Mouse (Mus musculus) erythroblast, adult 5-6 weeks (primary cell): Measurements from ENCODE around the gene Pkn1. TPM values are rescaled to one million over a fixed set of nuclear protein-coding genes. Genes with fewer than 3 reads are reported as not detected.

Source experiments
- ATAC-seq: replicated peaks from 2 replicates; pipeline ENCODE4 v1.8.0; 2016; ENCODE audit warnings: moderate number of reproducible peaks, mild to moderate bottlenecking, moderate TSS enrichment, inconsistent platforms; ENCODE audit not compliant: poor library complexity, low FRiP score, severe bottlenecking
- total RNA-seq, 2 experiments: library from RNA; stranded (forward) in 1 of 2; stranded (reverse) in 1 of 2; fragments of 150-400 nt in 1 of 2; fragments of 200-764, 138-1000 nt in 1 of 2; gene quantifications; 2 replicates each; pipeline versions ENCODE4 v1.2.3 to v1.2.4; 2015 to 2017; ENCODE audit warnings: low replicate concordance in 2 of 2

Gene Pkn1
- total RNA-seq, 2 experiments from 2014 or later: 5.2 to 30.6 TPM

GRCm38 (mm10) chr8:83621691-83622388 lies 77.1 kb downstream of the Pkn1 start:
- ATAC-seq: no peak

GRCm38 (mm10) chr8:83619568-83620285 lies 79.3 kb downstream of the Pkn1 start:
- no peak for ATAC-seq

- ATAC-seq: no peak
These were observed 80.4 kb downstream of the Pkn1 start for GRCm38 (mm10) chr8:83618566-83618965.

- ATAC-seq: no peak
These were observed 81.9 kb downstream of the Pkn1 start for GRCm38 (mm10) chr8:83617111-83617510.

GRCm38 (mm10) chr8:83616625-83617024 lies 82.4 kb downstream of the Pkn1 start:
- ATAC-seq: no peak

Other genes starting within 250 kb of the Pkn1 start
- 40.9 and 47.0 TPM in 2 replicates for gene Scoc, start 240.8 kb downstream of the Pkn1 start, total RNA-seq (2015; ENCODE audit: low replicate concordance)
- gene Scoc, start 240.8 kb downstream of the Pkn1 start, total RNA-seq (2017; ENCODE audit: low replicate concordance): 52.7 and 55.6 TPM in 2 replicates
- gene Olfr370, start 163.4 kb downstream of the Pkn1 start, total RNA-seq (2015; ENCODE audit: low replicate concordance): not detected in 2 replicates
- gene Olfr370, start 163.4 kb downstream of the Pkn1 start, total RNA-seq (2017; ENCODE audit: low replicate concordance): not detected in 2 replicates
- gene Ndufb7, start 132.5 kb downstream of the Pkn1 start, total RNA-seq (2015; ENCODE audit: low replicate concordance): 49.8 and 57.9 TPM in 2 replicates
- gene Ndufb7, start 132.5 kb downstream of the Pkn1 start, total RNA-seq (2017; ENCODE audit: low replicate concordance): 59.0 and 89.2 TPM in 2 replicates
- gene Tecr, start 91.2 kb downstream of the Pkn1 start, total RNA-seq (2015; ENCODE audit: low replicate concordance): 130 and 150 TPM in 2 replicates
- gene Tecr, start 91.2 kb downstream of the Pkn1 start, total RNA-seq (2017; ENCODE audit: low replicate concordance): 47.5 and 77.4 TPM in 2 replicates
- 12.9 and 25.7 TPM in 2 replicates for gene Dnajb1, start 91.0 kb downstream of the Pkn1 start, total RNA-seq (2015; ENCODE audit: low replicate concordance)
- 15.6 and 19.5 TPM in 2 replicates for gene Dnajb1, start 91.0 kb downstream of the Pkn1 start, total RNA-seq (2017; ENCODE audit: low replicate concordance)
- gene Gipc1, start 46.5 kb downstream of the Pkn1 start, total RNA-seq (2015; ENCODE audit: low replicate concordance): 4.4 and 16.7 TPM in 2 replicates
- gene Gipc1, start 46.5 kb downstream of the Pkn1 start, total RNA-seq (2017; ENCODE audit: low replicate concordance): 5.2 and 8.6 TPM in 2 replicates
- 0.21 TPM in 1 of 2 replicates, not detected in the other for gene Ptger1, start 32.5 kb downstream of the Pkn1 start, total RNA-seq (2015; ENCODE audit: low replicate concordance)
- gene Ptger1, start 32.5 kb downstream of the Pkn1 start, total RNA-seq (2017; ENCODE audit: low replicate concordance): 0.56 and 0.60 TPM in 2 replicates
- gene Ddx39, start 16.0 kb upstream of the Pkn1 start, total RNA-seq (2015; ENCODE audit: low replicate concordance): 20.1 and 40.0 TPM in 2 replicates
- gene Ddx39, start 16.0 kb upstream of the Pkn1 start, total RNA-seq (2017; ENCODE audit: low replicate concordance): 36.5 and 37.3 TPM in 2 replicates
- gene Adgre5, start 42.1 kb upstream of the Pkn1 start, total RNA-seq (2015; ENCODE audit: low replicate concordance): 31.8 and 56.7 TPM in 2 replicates
- gene Adgre5, start 42.1 kb upstream of the Pkn1 start, total RNA-seq (2017; ENCODE audit: low replicate concordance): 17.1 and 27.1 TPM in 2 replicates
- gene Adgrl1, start 200.9 kb upstream of the Pkn1 start, total RNA-seq (2015; ENCODE audit: low replicate concordance): 0.58 and 1.7 TPM in 2 replicates
- gene Adgrl1, start 200.9 kb upstream of the Pkn1 start, total RNA-seq (2017; ENCODE audit: low replicate concordance): 0.09 and 0.14 TPM in 2 replicates